Mouse (Mus musculus): ENCODE results near the gene Hrg. TPM values are rescaled to one million over a fixed set of nuclear protein-coding genes. Genes with fewer than 3 reads are reported as not detected.

Hrg gene
- total and polyA plus RNA-seq, 3 experiments, result not detected

- no peak overlapping the region for H3K27ac ChIP-seq (ENCODE audit: control insufficient read depth, low read depth, low read length)
- no peaks in the 10 kb centered on the region for H3K27me3 ChIP-seq (ENCODE audit: control insufficient read depth in 1 of 2, insufficient read depth in 2 of 2, low read length in 2 of 2)
- no peaks in the 10 kb centered on the region for H3K79me2 ChIP-seq (ENCODE audit: control insufficient read depth, insufficient read depth, low read length, poor library complexity)
- peaks cover 0 to 5% of the 10 kb centered on the region in 2 experiments; a peak in 2 of 4 replicates for H3K4me1 ChIP-seq (ENCODE audit: control insufficient read depth in 1 of 2, insufficient read depth in 2 of 2, low read length in 2 of 2)
- no peak overlapping the region for H3K9ac ChIP-seq (ENCODE audit: control insufficient read depth, low read depth, low read length, poor library complexity, severe bottlenecking)
- no peak overlapping the region for H3K4me3 ChIP-seq (ENCODE audit: control insufficient read depth in 1 of 2, insufficient read depth in 1 of 2, low read depth in 2 of 2, low read length in 2 of 2)
- DNase-seq (ENCODE audit: low read depth, low spot score), result no peak
- no peak for TF ChIP-seq TBP (IDR thresholded peaks at IDR 0.05; ENCODE audit: low read depth, low read length)
- TF ChIP-seq MXI1 (IDR thresholded peaks at IDR 0.05; ENCODE audit: low read depth, low read length), result no peak
- no peak for TF ChIP-seq HCFC1 (IDR thresholded peaks at IDR 0.05; ENCODE audit: low read depth, low read length)
- TF ChIP-seq ZKSCAN1 (IDR thresholded peaks at IDR 0.05; ENCODE audit: low read depth, low read length), result no peak
- no peak for TF ChIP-seq ETS1 (IDR thresholded peaks at IDR 0.05; ENCODE audit: low read depth, low read length)
- no peak for TF ChIP-seq RCOR1 (IDR thresholded peaks at IDR 0.05; ENCODE audit: low read depth, low read length)
- TF ChIP-seq MYC (IDR thresholded peaks at IDR 0.05; ENCODE audit: low read depth, low read length), result no peak
- TF ChIP-seq KAT2A (conservative IDR thresholded peaks at IDR 0.05; ENCODE audit: low read depth, low read length), result no peak
- H3K9me3 ChIP-seq (replicated peaks; ENCODE audit: insufficient read depth, low read length), result no peaks in the 10 kb centered on the region
- peaks cover 0 to 2% of the 10 kb centered on the region in 2 experiments; a peak in 2 of 4 replicates for H3K36me3 ChIP-seq (ENCODE audit: control insufficient read depth in 1 of 2, insufficient read depth in 2 of 2, low read length in 2 of 2)
These were observed 28.4 kb upstream of the Hrg start for GRCm38 (mm10) chr16:22922433-22922832.

- no peaks in the 10 kb centered on the region for H3K79me2 ChIP-seq (ENCODE audit: control insufficient read depth, insufficient read depth, low read length, poor library complexity)
- H3K9me3 ChIP-seq (replicated peaks; ENCODE audit: insufficient read depth, low read length), result no peaks in the 10 kb centered on the region
- no peak overlapping the region for H3K9ac ChIP-seq (ENCODE audit: control insufficient read depth, low read depth, low read length, poor library complexity, severe bottlenecking)
- no peaks in the 10 kb centered on the region for H3K4me1 ChIP-seq (ENCODE audit: control insufficient read depth in 1 of 2, insufficient read depth in 2 of 2, low read length in 2 of 2)
- no peaks in the 10 kb centered on the region for H3K36me3 ChIP-seq (ENCODE audit: control insufficient read depth in 1 of 2, insufficient read depth in 2 of 2, low read length in 2 of 2)
- no peak for TF ChIP-seq EP300 (IDR thresholded peaks at IDR 0.05; ENCODE audit: low read depth in 1 of 2, low read length in 2 of 2)
- TF ChIP-seq CHD2 (IDR thresholded peaks at IDR 0.05; ENCODE audit: low read length), result no peak
- no peak overlapping the region for H3K4me3 ChIP-seq (ENCODE audit: control insufficient read depth in 1 of 2, insufficient read depth in 1 of 2, low read depth in 2 of 2, low read length in 2 of 2)
- DNase-seq (ENCODE audit: low read depth, low spot score), result no peak
- H3K27me3 ChIP-seq (ENCODE audit: control insufficient read depth in 1 of 2, insufficient read depth in 2 of 2, low read length in 2 of 2), result no peaks in the 10 kb centered on the region
- no peak overlapping the region for H3K27ac ChIP-seq (ENCODE audit: control insufficient read depth, low read depth, low read length)
These were observed 21.3 kb upstream of the Hrg start for GRCm38 (mm10) chr16:22929575-22929974.

GRCm38 (mm10) chr16:22931431-22932200 lies 19.3 kb upstream of the Hrg start:
- DNase-seq (ENCODE audit: low read depth, low spot score), result no peak
- Histone ChIP-seq H3K79me2 (ENCODE audit: control insufficient read depth, insufficient read depth, low read length, poor library complexity) (no peaks in the 10 kb centered on the region), H3K27ac (ENCODE audit: control insufficient read depth, low read depth, low read length) (no peak overlapping the region)

More at GRCm38 (mm10) chr16:22931431-22932200, 19.3 kb upstream of the Hrg start:
- no peak overlapping the region for H3K4me3 ChIP-seq (ENCODE audit: control insufficient read depth in 1 of 2, insufficient read depth in 1 of 2, low read depth in 2 of 2, low read length in 2 of 2)
- no peak overlapping the region for H3K9ac ChIP-seq (ENCODE audit: control insufficient read depth, low read depth, low read length, poor library complexity, severe bottlenecking)
- H3K4me1 ChIP-seq (ENCODE audit: control insufficient read depth in 1 of 2, insufficient read depth in 2 of 2, low read length in 2 of 2), result no peaks in the 10 kb centered on the region
- no peaks in the 10 kb centered on the region for H3K36me3 ChIP-seq (ENCODE audit: control insufficient read depth in 1 of 2, insufficient read depth in 2 of 2, low read length in 2 of 2)
- no peaks in the 10 kb centered on the region for H3K9me3 ChIP-seq (replicated peaks; ENCODE audit: insufficient read depth, low read length)
- TF ChIP-seq MAZ (IDR thresholded peaks at IDR 0.05; ENCODE audit: low read depth, low read length), result no peak
- no peaks in the 10 kb centered on the region; a peak in 1 of 4 replicates for H3K27me3 ChIP-seq (ENCODE audit: control insufficient read depth in 1 of 2, insufficient read depth in 2 of 2, low read length in 2 of 2)
